Mouse (Mus musculus): ENCODE results near the gene Klhl5.

- TF ChIP-seq CTCF (IDR thresholded peaks at IDR 0.05; ENCODE audit: low read depth) (no peak), EP300 (IDR thresholded peaks at IDR 0.05; ENCODE audit: low read depth) (no peak)
Measured at GRCm38 (mm10) chr5:65113323-65113722, 6.0 kb downstream of the Klhl5 start.
